Mouse (Mus musculus): ENCODE measurements around the gene Stk31. TPM values are rescaled to one million over a fixed set of nuclear protein-coding genes. Genes with fewer than 3 reads are reported as not detected.
A peak's percentile ranks its signal among the peaks of the same experiment; 100 is the strongest.

The Stk31 gene
- polyA plus RNA-seq, 1 experiment from 2014 or later, result 0.16 TPM

GRCm38 (mm10) chr6:49458112-49458511 is 62.7 kb downstream of the Stk31 start:
- Histone ChIP-seq H3K4me3 (ENCODE audit: low read depth, low read length) (no peak overlapping the region), H3K36me3 (ENCODE audit: control insufficient read depth, insufficient read depth, low read length) (no peaks in the 10 kb centered on the region), H3K4me1 (replicated peaks; ENCODE audit: control insufficient read depth, insufficient read depth, low read length) (no peaks in the 10 kb centered on the region), H3K4me2 (no peak overlapping the region), H3K9ac (ENCODE audit: low read depth, low read length) (no peak overlapping the region), H3K27ac (ENCODE audit: low read depth, low read length) (no peak overlapping the region), H3K27me3 (replicated peaks; ENCODE audit: control insufficient read depth, insufficient read depth, low read length) (no peaks in the 10 kb centered on the region), H3K9me3 (ENCODE audit: control insufficient read depth, low read length) (no peaks in the 10 kb centered on the region)
- ATAC-seq (replicated peaks; ENCODE audit: low FRiP score) (no peak), DNase-seq (ENCODE audit: low spot score) (no peak)
- 59% methylated on average over 5 of the region's 5 CpGs for WGBS

GRCm38 (mm10) chr6:49483205-49483604 is 87.8 kb downstream of the Stk31 start:
- WGBS, result 86% methylated on average over 2 of the region's 2 CpGs
- Histone ChIP-seq H3K4me3 (ENCODE audit: low read depth, low read length) (no peak overlapping the region), H3K4me1 (replicated peaks; ENCODE audit: control insufficient read depth, insufficient read depth, low read length) (no peaks in the 10 kb centered on the region), H3K36me3 (ENCODE audit: control insufficient read depth, insufficient read depth, low read length) (no peaks in the 10 kb centered on the region), H3K9me3 (ENCODE audit: control insufficient read depth, low read length) (peaks cover 2% of the 10 kb centered on the region; the same call in 1 of the 2 replicates), H3K27ac (ENCODE audit: low read depth, low read length) (no peak overlapping the region), H3K9ac (ENCODE audit: low read depth, low read length) (no peak overlapping the region), H3K27me3 (replicated peaks; ENCODE audit: control insufficient read depth, insufficient read depth, low read length) (no peaks in the 10 kb centered on the region), H3K4me2 (no peak overlapping the region)
- no peak for ATAC-seq (replicated peaks; ENCODE audit: low FRiP score)
- no peak for DNase-seq (ENCODE audit: low spot score)

- Histone ChIP-seq H3K4me2 (no peak overlapping the region), H3K9ac (ENCODE audit: low read depth, low read length) (no peak overlapping the region), H3K36me3 (ENCODE audit: control insufficient read depth, insufficient read depth, low read length) (no peaks in the 10 kb centered on the region), H3K4me1 (replicated peaks; ENCODE audit: control insufficient read depth, insufficient read depth, low read length) (no peaks in the 10 kb centered on the region), H3K4me3 (ENCODE audit: low read depth, low read length) (no peak overlapping the region), H3K27me3 (replicated peaks; ENCODE audit: control insufficient read depth, insufficient read depth, low read length) (no peaks in the 10 kb centered on the region), H3K27ac (ENCODE audit: low read depth, low read length) (no peak overlapping the region), H3K9me3 (ENCODE audit: control insufficient read depth, low read length) (no peaks in the 10 kb centered on the region)
- ATAC-seq (replicated peaks; ENCODE audit: low FRiP score) (no peak), DNase-seq (ENCODE audit: low spot score) (no peak)
- WGBS, result 90% methylated on average over 10 of the region's 10 CpGs
These were observed 96.1 kb downstream of the Stk31 start for GRCm38 (mm10) chr6:49491526-49491925.

- Histone ChIP-seq H3K27ac (ENCODE audit: low read depth, low read length) (no peak overlapping the region), H3K9me3 (ENCODE audit: control insufficient read depth, low read length) (no peaks in the 10 kb centered on the region), H3K4me1 (replicated peaks; ENCODE audit: control insufficient read depth, insufficient read depth, low read length) (no peaks in the 10 kb centered on the region), H3K27me3 (replicated peaks; ENCODE audit: control insufficient read depth, insufficient read depth, low read length) (no peaks in the 10 kb centered on the region), H3K4me2 (no peak overlapping the region), H3K9ac (ENCODE audit: low read depth, low read length) (no peak overlapping the region), H3K4me3 (ENCODE audit: low read depth, low read length) (no peak overlapping the region), H3K36me3 (ENCODE audit: control insufficient read depth, insufficient read depth, low read length) (no peaks in the 10 kb centered on the region)
- DNase-seq (ENCODE audit: low spot score) (peak; percentile 49), ATAC-seq (replicated peaks; ENCODE audit: low FRiP score) (no peak)
- WGBS, result 7% methylated on average over 6 of the region's 6 CpGs
These were observed 123.6 kb downstream of the Stk31 start for GRCm38 (mm10) chr6:49519053-49519452.

Other genes with a start within 250 kb of the Stk31 start
- 57.8 and 61.5 TPM in 2 replicates for gene Igf2bp3, start 180.6 kb upstream of the Stk31 start, polyA plus RNA-seq (2014; fragmentation: Nextera tagmentation; extraction: Ambion mirVana)
- 31.2 and 37.1 TPM in 2 replicates for gene Tra2a, start 131.6 kb upstream of the Stk31 start, polyA plus RNA-seq (2014; fragmentation: Nextera tagmentation; extraction: Ambion mirVana)
- gene Ccdc126, start 76.3 kb upstream of the Stk31 start, polyA plus RNA-seq (2014; fragmentation: Nextera tagmentation; extraction: Ambion mirVana), result 5.0 and 6.1 TPM in 2 replicates
- 3.4 and 3.8 TPM in 2 replicates for gene Fam221a, start 27.9 kb upstream of the Stk31 start, polyA plus RNA-seq (2014; fragmentation: Nextera tagmentation; extraction: Ambion mirVana)

Measured in liver, embryonic 11.5 days (tissue).